Mouse (Mus musculus) intestine, embryonic 14.5 days (tissue): ENCODE results near the gene Cyp8b1. TPM values are rescaled to one million over a fixed set of nuclear protein-coding genes. Genes with fewer than 3 reads are reported as not detected.

Experiments used
- ATAC-seq: fragments of 200-750 bp; cut with Nextera tagmentation; replicated peaks from 2 replicates; pipeline ENCODE4 v1.8.0; 2017; ENCODE audit warnings: low read depth, moderate number of reproducible peaks, moderate TSS enrichment, moderate library complexity; ENCODE audit not compliant: low FRiP score, low TSS enrichment
- DNase-seq: peaks from one replicate; pipeline ENCODE4 v3.0.0-alpha.2; 2018; ENCODE audit warnings: low spot score
- H3K27ac ChIP-seq: fragments of 300-500 bp; sonication (generic); 2 replicates; pipeline ENCODE4 v1.5.1; 2014; ENCODE audit warnings: low read depth, mild to moderate bottlenecking, control low read depth
- H3K27me3 ChIP-seq: fragments of 300-500 bp; sonication (generic); replicated peaks from 2 replicates; pipeline ENCODE4 v1.6.1; 2014; ENCODE audit warnings: low read length, control low read depth; ENCODE audit not compliant: control insufficient read depth, insufficient read depth
- H3K36me3 ChIP-seq: fragments of 300-500 bp; sonication (generic); 2 replicates; pipeline ENCODE4 v1.6.1; 2014; ENCODE audit warnings: low read length, control low read depth; ENCODE audit not compliant: control insufficient read depth, insufficient read depth
- H3K4me1 ChIP-seq: fragments of 300-500 bp; sonication (generic); replicated peaks from 2 replicates; pipeline ENCODE4 v1.6.1; 2014; ENCODE audit warnings: low read length, control low read depth, mixed read lengths; ENCODE audit not compliant: control insufficient read depth, insufficient read depth
- H3K4me2 ChIP-seq: fragments of 300-500 bp; sonication (generic); 2 replicates; pipeline ENCODE4 v1.6.1; 2014; ENCODE audit warnings: low read length
- H3K4me3 ChIP-seq: fragments of 300-500 bp; sonication (generic); 2 replicates; pipeline ENCODE4 v1.5.1; 2014; ENCODE audit warnings: low read depth, low read length, control low read depth, mixed read lengths
- H3K9ac ChIP-seq: fragments of 300-500 bp; sonication (generic); 2 replicates; pipeline ENCODE4 v1.6.1; 2014; ENCODE audit warnings: mild to moderate bottlenecking, low read length
- H3K9me3 ChIP-seq: fragments of 300-500 bp; sonication (generic); 2 replicates; pipeline ENCODE4 v1.6.1; 2016; ENCODE audit warnings: low read length, control low read depth; ENCODE audit not compliant: control insufficient read depth
- WGBS: fragments of 180-500 bp; shearing (Covaris S2); extraction: QIAGEN DNeasy Blood & Tissue Kit; methylation state at CpG from one replicate; pipeline ENCODE4 v1.1.7; 2014; 5-methylcytosine and 5-hydroxymethylcytosine counted together
- polyA plus RNA-seq: library from polyadenylated mRNA; unstranded; fragments of >200 nt; fragmentation: Nextera tagmentation; extraction: Ambion mirVana; gene quantifications from 2 replicates; pipeline ENCODE4 v1.2.1, GENCODE M21; 2014

Gene Cyp8b1
- polyA plus RNA-seq, 1 experiment from 2014 or later = not detected

DNA sequence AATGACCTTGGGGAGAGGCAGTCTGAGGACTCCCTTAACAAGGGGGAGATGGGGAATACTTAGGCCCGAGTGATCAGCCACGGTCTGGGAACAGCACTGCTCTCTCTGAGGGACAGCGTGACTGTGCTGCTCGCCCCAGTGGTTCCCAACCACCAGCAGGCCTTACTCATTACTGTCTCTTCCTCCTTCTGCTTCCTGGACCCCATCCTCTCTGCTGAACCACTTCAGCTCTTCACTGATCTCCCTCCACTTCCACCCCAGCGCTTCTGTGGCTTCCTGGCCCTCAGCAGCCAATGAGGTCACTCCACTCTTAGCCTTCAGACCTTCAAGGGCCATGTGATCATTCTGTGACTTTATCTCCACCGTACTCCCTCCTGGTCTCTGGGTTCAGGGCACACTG lies 6.5 kb downstream of the Cyp8b1 start:
- no peak overlapping the region for H3K9ac ChIP-seq
- H3K4me1 ChIP-seq = no peaks in the 10 kb centered on the region
- no peaks in the 10 kb centered on the region for H3K9me3 ChIP-seq
- H3K27me3 ChIP-seq = no peaks in the 10 kb centered on the region
- no peak overlapping the region for H3K27ac ChIP-seq
- DNase-seq (no peak), ATAC-seq (no peak)
- WGBS = 79% methylated on average over 6 of the region's 6 CpGs
- H3K4me2 ChIP-seq = no peak overlapping the region
- H3K36me3 ChIP-seq = no peaks in the 10 kb centered on the region
- no peak overlapping the region for H3K4me3 ChIP-seq

DNA sequence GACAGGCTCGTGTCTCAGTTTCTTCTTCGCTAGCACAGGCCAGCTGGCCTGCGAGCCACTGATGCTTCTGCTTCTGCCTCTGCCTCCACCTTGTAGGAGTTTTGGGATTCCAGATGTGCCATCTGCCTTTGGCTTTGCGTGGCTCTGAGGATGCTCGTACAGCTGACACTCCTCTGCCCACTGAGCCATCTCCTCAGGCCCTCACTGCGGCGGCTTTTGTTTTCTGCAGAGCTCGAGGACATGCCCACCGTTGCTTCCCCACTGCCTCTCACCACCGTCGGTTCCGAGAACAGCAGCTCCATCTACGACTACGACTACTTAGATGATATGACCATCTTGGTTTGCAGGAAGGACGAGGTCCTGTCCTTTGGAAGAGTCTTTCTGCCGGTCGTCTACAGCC lies 7.8 kb downstream of the Cyp8b1 start:
- H3K4me1 ChIP-seq = no peaks in the 10 kb centered on the region

DNA sequence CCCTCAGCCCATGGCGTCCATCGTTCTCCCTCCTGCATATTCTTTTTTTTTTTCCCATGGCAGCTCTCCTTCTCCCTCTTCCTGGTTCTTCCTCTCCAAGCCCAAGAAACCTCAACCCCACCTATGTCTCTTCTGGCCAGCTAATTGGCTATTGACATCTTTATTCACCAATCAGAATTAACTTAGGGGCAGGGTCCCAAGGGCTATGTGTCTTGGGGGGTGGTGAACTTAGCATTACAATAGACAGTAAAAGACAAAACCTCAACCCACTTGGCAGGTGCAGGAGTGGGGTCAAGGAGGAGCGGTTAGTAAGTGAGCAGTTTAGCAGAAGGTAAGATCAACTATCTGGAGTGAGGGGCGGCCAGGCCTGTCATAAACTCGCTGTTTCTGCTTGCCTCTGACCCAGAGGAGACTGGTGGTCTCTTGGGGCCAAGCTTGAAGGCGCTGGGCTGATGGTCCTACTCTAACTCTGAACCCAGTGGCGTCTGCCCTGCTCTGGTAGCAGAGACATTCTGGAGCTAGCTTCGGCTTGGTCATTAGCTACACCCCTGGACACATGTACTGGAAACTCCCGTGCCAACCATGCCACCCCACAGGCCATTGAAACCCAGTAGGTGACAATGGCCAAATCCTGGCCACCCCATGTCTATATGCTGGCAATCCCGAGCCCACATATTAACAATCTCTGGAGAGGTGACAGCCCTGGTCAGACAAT lies 8.6 kb downstream of the Cyp8b1 start:
- Histone ChIP-seq H3K27ac (no peak overlapping the region), H3K9me3 (no peaks in the 10 kb centered on the region), H3K4me2 (no peak overlapping the region), H3K4me1 (no peaks in the 10 kb centered on the region), H3K4me3 (no peak overlapping the region), H3K36me3 (no peaks in the 10 kb centered on the region), H3K9ac (no peak overlapping the region), H3K27me3 (no peaks in the 10 kb centered on the region)
- no peak for DNase-seq
- no peak for ATAC-seq
- WGBS = 73% methylated on average over 10 of the region's 10 CpGs

More for the DNA sequence above, 7.8 kb downstream of the Cyp8b1 start:
- Histone ChIP-seq H3K9me3 (no peaks in the 10 kb centered on the region), H3K27ac (no peak overlapping the region), H3K9ac (no peak overlapping the region), H3K36me3 (no peaks in the 10 kb centered on the region), H3K27me3 (no peaks in the 10 kb centered on the region), H3K4me3 (no peak overlapping the region), H3K4me2 (no peak overlapping the region)
- DNase-seq = no peak
- no peak for ATAC-seq
- 89% methylated on average over 17 of the region's 17 CpGs for WGBS

DNA sequence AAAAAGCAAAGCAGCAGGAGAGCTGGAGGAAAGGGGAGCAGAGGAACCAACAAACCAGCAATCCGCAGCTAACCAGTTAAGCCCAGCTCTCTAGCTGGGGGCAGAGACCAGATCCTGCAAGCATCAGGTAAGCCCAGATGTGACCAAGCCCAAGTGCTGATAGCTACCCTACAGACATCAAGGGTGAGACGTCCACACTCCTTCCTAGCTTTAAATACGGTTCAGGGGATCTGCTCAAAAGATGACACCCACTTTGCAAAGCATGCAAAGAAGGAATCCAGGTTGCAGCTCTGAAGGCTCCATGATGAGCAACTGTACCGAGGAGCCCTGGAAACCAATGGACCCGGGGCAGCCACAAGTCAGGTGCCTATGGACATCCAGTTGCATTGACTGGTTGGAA lies 9.6 kb downstream of the Cyp8b1 start:
- Histone ChIP-seq H3K27me3 (no peaks in the 10 kb centered on the region), H3K4me1 (no peaks in the 10 kb centered on the region), H3K9me3 (no peaks in the 10 kb centered on the region), H3K4me3 (no peak overlapping the region), H3K4me2 (no peak overlapping the region), H3K27ac (no peak overlapping the region), H3K9ac (no peak overlapping the region), H3K36me3 (no peaks in the 10 kb centered on the region)
- no peak for DNase-seq
- 83% methylated on average over 5 of the region's 5 CpGs for WGBS
- ATAC-seq = no peak

DNA sequence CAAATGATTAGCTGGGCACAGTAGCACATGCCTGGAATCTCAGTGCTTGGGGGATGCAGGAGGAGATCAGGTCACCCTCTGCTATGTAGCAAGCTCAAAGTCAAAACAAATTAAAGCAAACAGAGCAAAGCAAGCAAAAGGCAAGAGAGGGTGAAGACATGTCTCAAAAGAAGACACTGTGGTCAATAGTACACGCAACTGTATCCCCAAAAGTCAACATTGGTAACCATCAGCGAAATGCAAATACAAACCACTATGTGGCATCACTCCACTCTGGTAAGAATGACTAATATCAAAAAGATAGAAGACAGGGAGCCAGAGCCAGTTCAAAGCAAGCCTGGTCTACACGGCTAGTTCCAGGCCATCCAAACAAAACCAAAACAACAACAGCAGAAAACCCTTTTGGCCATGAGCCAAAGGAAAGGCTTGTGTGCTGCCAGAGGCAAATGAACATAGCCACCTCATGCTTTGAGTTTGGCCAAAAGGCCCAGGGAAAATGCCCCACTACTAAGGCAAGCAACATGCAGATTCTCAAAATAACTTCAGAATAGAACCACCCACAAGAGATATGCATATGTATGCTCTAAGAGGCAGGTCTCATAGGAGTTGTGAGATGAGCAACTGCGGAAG lies 10.4 kb downstream of the Cyp8b1 start:
- Histone ChIP-seq H3K4me1 (no peaks in the 10 kb centered on the region), H3K9me3 (no peaks in the 10 kb centered on the region), H3K36me3 (no peaks in the 10 kb centered on the region), H3K9ac (no peak overlapping the region), H3K4me2 (no peak overlapping the region), H3K27ac (no peak overlapping the region), H3K27me3 (no peaks in the 10 kb centered on the region), H3K4me3 (no peak overlapping the region)
- 82% methylated on average over 4 of the region's 4 CpGs for WGBS
- ATAC-seq (no peak), DNase-seq (no peak)

DNA sequence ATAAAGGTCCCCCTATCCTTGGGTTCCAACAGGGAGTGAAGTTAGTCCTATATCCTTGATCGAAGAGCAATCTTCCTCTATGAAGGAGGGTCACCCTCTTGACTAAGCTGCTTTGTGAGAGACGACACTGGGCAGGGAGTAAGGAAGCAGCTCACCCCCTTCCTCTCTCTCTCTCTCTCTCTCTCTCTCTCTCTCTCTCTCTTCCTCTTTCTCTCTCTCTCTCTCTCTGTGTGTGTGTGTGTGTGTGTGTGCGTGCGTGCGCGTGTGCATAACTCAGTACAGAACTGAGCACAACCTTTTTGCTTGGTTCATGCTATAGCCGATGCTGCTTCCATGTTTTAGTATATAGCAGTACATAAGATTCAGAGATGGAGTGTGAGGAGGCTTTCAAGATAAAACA lies 11.2 kb downstream of the Cyp8b1 start:
- ATAC-seq = no peak
- no peak overlapping the region for H3K9ac ChIP-seq
- 92% methylated on average over 7 of the region's 7 CpGs for WGBS

DNA sequence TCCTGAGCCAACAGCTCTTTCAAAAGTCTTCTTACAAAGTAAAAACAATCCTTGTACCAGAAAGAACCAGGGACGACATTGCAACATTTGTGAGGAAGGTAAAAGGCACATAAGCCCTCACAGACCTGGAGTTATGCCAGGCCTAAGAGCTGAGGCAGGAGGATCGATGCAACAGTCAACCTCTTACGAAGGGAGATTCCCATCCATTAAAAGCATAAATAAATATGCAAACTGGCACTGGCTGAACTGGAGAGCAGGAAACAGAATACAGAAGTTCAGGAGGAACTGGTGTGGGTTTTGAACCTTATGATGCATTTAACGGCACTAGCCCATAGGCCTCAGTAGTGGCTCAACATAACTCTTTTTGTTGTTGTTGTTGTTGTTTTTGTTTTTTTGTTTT lies 11.8 kb downstream of the Cyp8b1 start:
- Histone ChIP-seq H3K27ac (no peak overlapping the region), H3K4me1 (no peaks in the 10 kb centered on the region), H3K9me3 (no peaks in the 10 kb centered on the region), H3K36me3 (no peaks in the 10 kb centered on the region), H3K4me2 (no peak overlapping the region), H3K9ac (no peak overlapping the region), H3K27me3 (no peaks in the 10 kb centered on the region), H3K4me3 (no peak overlapping the region)
- DNase-seq (no peak), ATAC-seq (no peak)
- 79% methylated on average over 4 of the region's 4 CpGs for WGBS

More for the DNA sequence above, 11.2 kb downstream of the Cyp8b1 start:
- DNase-seq = no peak
- Histone ChIP-seq H3K27me3 (no peaks in the 10 kb centered on the region), H3K9me3 (no peaks in the 10 kb centered on the region), H3K4me2 (no peak overlapping the region), H3K4me3 (no peak overlapping the region), H3K36me3 (no peaks in the 10 kb centered on the region), H3K4me1 (no peaks in the 10 kb centered on the region), H3K27ac (no peak overlapping the region)

DNA sequence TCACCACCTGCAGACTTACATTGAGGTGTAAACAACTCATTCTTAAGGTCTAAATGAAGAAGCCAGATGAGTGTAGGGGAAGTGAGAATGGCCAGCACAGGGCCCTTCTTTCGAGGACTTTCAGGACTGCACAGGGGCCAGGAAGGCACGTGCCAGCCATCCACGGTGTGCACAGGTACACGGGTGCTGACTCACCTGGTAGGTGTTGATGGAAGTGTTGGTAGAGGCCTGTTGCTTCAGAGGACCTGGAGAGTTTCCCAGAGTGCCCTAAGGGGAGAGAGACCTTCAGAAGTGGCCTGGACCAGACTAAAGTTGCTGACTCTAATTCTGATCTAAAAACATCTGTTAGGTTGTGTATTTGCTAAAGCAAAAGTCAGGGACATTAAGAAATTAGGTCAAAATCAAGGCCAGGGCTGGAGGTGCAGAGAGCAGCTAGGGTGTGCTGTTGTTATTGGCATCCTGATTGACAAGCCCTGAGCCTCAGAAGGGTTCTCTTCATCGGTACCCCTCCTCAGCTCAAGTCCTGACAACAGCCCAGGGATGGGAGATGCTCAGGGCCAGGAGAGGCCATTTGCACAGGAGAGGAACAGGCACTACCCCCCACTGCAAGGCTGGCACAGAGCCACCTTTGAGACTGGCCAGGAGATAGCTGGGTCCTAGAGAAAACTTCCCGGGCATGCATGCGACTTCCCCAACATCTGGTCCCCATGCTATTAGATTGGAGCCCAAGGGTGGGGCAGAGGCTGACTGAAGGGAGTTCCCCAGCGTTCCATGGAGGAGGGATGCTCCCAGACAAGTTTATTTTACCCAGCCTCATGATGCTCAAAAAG lies 12.4 kb downstream of the Cyp8b1 start:
- H3K4me3 ChIP-seq = no peak overlapping the region
- no peak overlapping the region for H3K27ac ChIP-seq
- WGBS = 78% methylated on average over 8 of the region's 8 CpGs
- no peak for DNase-seq
- H3K4me2 ChIP-seq = no peak overlapping the region
- no peaks in the 10 kb centered on the region for H3K27me3 ChIP-seq
- H3K9ac ChIP-seq = no peak overlapping the region
- no peaks in the 10 kb centered on the region for H3K36me3 ChIP-seq
- H3K4me1 ChIP-seq = no peaks in the 10 kb centered on the region
- no peak for ATAC-seq
- no peaks in the 10 kb centered on the region for H3K9me3 ChIP-seq
